Mouse (Mus musculus) B cell, adult 62 days (primary cell): ENCODE data around the gene Kmt2c. TPM values are rescaled to one million over a fixed set of nuclear protein-coding genes. Genes with fewer than 3 reads are reported as not detected.

ENCODE experiments used
- total RNA-seq: library from RNA; stranded (reverse); gene quantifications from 4 replicates; pipeline ENCODE4 v1.2.4, GENCODE M21; 2023

Gene Kmt2c
- 154 to 174 TPM (median 156 TPM) in 4 replicates for total RNA-seq

DNA sequence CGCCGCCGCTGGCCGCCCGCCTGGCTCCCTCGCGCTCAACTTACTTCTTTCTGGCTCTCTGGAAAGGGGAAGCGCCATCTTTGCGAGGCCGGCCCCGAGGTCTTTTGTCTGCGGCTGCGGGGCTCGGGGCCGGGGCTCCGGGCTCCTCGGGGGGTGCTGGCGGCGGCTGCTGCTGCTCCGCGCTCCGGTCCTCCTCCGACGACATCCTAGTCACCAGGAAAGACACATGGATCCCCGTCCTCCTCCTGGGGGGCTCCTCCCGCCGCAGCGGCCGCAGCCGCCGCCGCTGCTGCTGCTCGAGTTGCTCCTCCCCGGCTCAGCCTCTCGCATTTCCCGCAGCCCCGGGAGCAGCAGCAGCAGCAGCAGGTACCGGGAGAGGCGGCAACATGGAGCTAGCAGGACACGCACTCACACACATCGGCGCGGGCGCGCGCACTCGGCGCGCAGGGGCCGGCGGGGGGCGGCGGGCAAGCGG is at the start of gene Kmt2c:
Kmt2c (minus strand) TSS at position 438 of the 475 bp plus-strand sequence.

DNA sequence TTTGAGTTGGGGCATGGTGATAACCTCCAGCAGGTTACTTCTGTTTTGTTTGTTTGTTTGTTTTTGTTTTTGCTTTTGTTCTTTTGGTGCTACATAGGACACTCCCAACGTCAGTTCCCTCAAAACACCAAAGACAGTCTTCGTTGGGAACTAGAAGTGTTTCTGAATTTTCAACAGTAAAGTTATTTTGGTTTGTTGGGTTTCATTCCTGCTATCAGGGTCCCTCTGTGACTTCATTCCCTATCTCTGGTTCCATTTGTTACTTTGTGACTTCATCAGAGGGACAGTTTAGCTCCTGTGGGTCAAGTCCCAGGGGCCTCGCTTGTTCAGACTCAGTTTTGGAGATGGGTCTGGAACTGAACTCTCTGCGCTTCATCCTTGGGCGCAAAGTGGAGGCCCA is 17.2 kb upstream of the Kmt2c start, which contains the start of gene Cct8l1:
Cct8l1 (plus strand) TSS at position 301 of the 400 bp plus-strand sequence.

DNA sequence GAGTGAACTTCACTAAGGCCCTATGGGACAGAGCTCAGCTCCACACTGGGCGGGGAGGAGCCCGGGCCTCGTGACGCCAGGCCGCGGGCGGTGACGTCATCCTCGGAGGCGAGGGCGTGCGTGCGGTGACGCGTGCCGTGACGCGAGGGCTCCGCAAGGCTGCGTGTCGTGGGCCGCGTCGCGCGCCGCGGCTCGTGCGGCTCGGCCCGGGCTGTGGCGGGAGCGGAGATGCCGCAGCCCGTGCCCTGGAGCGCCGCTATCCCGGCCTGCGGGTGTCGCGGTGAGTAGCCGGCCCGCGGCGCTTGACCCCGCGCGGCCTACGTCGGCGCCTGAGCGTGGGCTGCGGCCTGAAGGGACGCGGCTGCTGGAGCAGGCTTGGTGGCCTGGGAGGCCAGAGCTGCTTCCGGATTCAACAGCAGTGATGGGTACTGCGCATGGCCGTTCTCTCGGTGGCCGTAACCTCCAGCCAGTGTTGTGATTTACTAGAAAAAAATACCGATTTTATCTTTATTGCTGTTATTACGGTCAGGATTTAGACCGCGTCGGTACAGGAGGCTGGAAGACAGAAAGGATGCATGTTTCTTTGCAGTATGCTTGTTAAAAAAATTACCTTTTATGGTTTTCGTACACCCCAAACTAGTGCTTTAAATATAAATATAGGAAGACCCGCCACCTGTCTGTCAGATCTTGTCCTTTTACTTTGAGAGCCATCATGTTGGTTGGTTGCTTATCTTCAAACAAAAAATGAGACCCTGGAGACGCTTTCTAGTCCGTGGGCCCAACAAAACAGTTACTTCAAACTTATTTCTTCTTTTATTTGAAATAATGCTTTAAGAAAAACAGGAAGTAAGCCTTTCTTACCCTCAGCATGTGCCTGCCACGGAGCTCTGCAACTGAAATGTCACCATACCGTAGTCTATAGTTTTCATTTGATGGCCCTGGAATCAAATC is 275.6 kb downstream of the Kmt2c start, which contains the start of gene E130116L18Rik:
E130116L18Rik (minus strand) TSS at position 402 of the 951 bp plus-strand sequence.

Other genes with a start within 250 kb of the Kmt2c start
- gene Cct8l1, start 17.3 kb upstream of the Kmt2c start, total RNA-seq: not detected in 4 replicates
- gene Xrcc2, start 207.0 kb upstream of the Kmt2c start, total RNA-seq: 13.4 to 17.7 TPM (median 14.1 TPM) in 4 replicates